Mouse (Mus musculus) G1E (cell line): ENCODE results near the gene Abca3. TPM values are rescaled to one million over a fixed set of nuclear protein-coding genes. Genes with fewer than 3 reads are reported as not detected.
"Not testable (repeated sequence)": the region's sequence is repeated elsewhere in the genome, so short reads cannot be mapped to it uniquely, and the experiment has no call there.

Experiments
- ATAC-seq: 2 replicates; pipeline ENCODE4 v1.8.0; 2016; ENCODE audit warnings: mild to moderate bottlenecking; ENCODE audit not compliant: insufficient number of reproducible peaks, poor library complexity, low FRiP score, severe bottlenecking; ENCODE audit errors: extremely low read depth
- DNase-seq: peaks from one replicate; pipeline ENCODE4 v3.0.0; 2012; ENCODE audit warnings: low spot score
- H3K27me3 ChIP-seq: 2 replicates; pipeline ENCODE4 v1.6.1; 2012; ENCODE audit warnings: mild to moderate bottlenecking, low read length, inconsistent platforms; ENCODE audit not compliant: insufficient read depth
- H3K36me3 ChIP-seq: replicated peaks from 2 replicates; pipeline ENCODE3; 2012; ENCODE audit warnings: mild to moderate bottlenecking, inconsistent platforms
- H3K4me1 ChIP-seq: 2 replicates; pipeline ENCODE4 v1.6.1; 2012; ENCODE audit warnings: low read depth, low read length, inconsistent platforms, mixed read lengths; ENCODE audit not compliant: insufficient read depth
- H3K4me3 ChIP-seq: 2 replicates; pipeline ENCODE4 v1.5.1; 2012; ENCODE audit warnings: low read depth, mild to moderate bottlenecking, inconsistent platforms, low read length, moderate library complexity, mixed read lengths
- H3K9me3 ChIP-seq: replicated peaks from 2 replicates; pipeline ENCODE4 v1.6.1; 2012; ENCODE audit warnings: inconsistent platforms
- CTCF ChIP-seq: IDR thresholded peaks from 2 replicates; pipeline ENCODE4 v1.5.1; 2012; ENCODE audit warnings: low read depth, low read length, inconsistent platforms, mixed read lengths
- GATA1 ChIP-seq: IDR thresholded peaks from 2 replicates; pipeline ENCODE4 v1.6.1; 2012; ENCODE audit warnings: borderline replicate concordance, low read length, inconsistent platforms, mixed read lengths
- GATA2 ChIP-seq: IDR thresholded peaks from 2 replicates; pipeline ENCODE4 v1.6.1; 2012; ENCODE audit warnings: low read depth, low read length, inconsistent platforms, borderline replicate concordance
- POLR2AphosphoS5 ChIP-seq: IDR thresholded peaks from 2 replicates; pipeline ENCODE4 v1.6.1; 2012; ENCODE audit warnings: low read depth, low read length, inconsistent platforms; ENCODE audit not compliant: insufficient replicate concordance
- TAL1 ChIP-seq: conservative IDR thresholded peaks from 2 replicates; pipeline ENCODE4 v1.6.1; 2012; ENCODE audit warnings: low read depth, low read length, inconsistent platforms, mixed read lengths
- polyA plus RNA-seq: library from polyadenylated mRNA; stranded (reverse); fragments of >175 nt; gene quantifications from 2 replicates; pipeline ENCODE4 v1.2.3, GENCODE M21; 2012
- total RNA-seq, 2 experiments: library from RNA; stranded (forward) in 1 of 2; stranded (reverse) in 1 of 2; fragments of 200-1000 nt in 1 of 2; fragments of >200 nt in 1 of 2; fragmentation: Nextera tagmentation in 1 of 2; gene quantifications; 2 replicates each; pipeline ENCODE4 v1.2.3; 2014 to 2017

Abca3 gene
- total and polyA plus RNA-seq, 3 experiments = 24.0 to 68.9 (median 29.5) TPM

- ATAC-seq (peak; percentile 98), DNase-seq (peak; percentile 92)
- Histone ChIP-seq H3K4me1 (peaks cover 32% of the 10 kb centered on the region), H3K4me3 (peak overlapping the region; percentile 76), H3K9me3 (no peaks in the 10 kb centered on the region), H3K27me3 (no peaks in the 10 kb centered on the region), H3K36me3 (peaks cover 40% of the 10 kb centered on the region)
- no peak for TF ChIP-seq CTCF
- no peak for TF ChIP-seq GATA1
- no peak for TF ChIP-seq GATA2
- no peak for TF ChIP-seq TAL1
- TF ChIP-seq POLR2AphosphoS5 = no peak
These were observed 103.2 kb downstream of the Abca3 start for GRCm38 (mm10) chr17:24454756-24455522.

GRCm38 (mm10) chr17:24455523-24456206 lies 103.9 kb downstream of the Abca3 start:
- Histone ChIP-seq H3K4me1 (peaks cover 32% of the 10 kb centered on the region), H3K36me3 (peaks cover 32% of the 10 kb centered on the region), H3K4me3 (peak overlapping the region; percentile 76; the same call in 1 of the 2 replicates)
- ATAC-seq, H3K9me3 ChIP-seq, DNase-seq, H3K27me3 ChIP-seq: not testable (repeated sequence)

Other genes starting within 250 kb of the Abca3 start
- gene Pdpk1, start 201.0 kb upstream of the Abca3 start, total RNA-seq (2014; fragmentation: Nextera tagmentation) = 58.6 and 58.8 TPM in 2 replicates
- gene Pdpk1, start 201.0 kb upstream of the Abca3 start, total RNA-seq (2017) = 48.3 and 63.3 TPM in 2 replicates
- gene Pdpk1, start 201.0 kb upstream of the Abca3 start, polyA plus RNA-seq = 27.0 and 47.8 TPM in 2 replicates
- gene Amdhd2, start 188.2 kb upstream of the Abca3 start, total RNA-seq (2014; fragmentation: Nextera tagmentation) = 7.2 and 18.7 TPM in 2 replicates
- gene Amdhd2, start 188.2 kb upstream of the Abca3 start, total RNA-seq (2017) = 60.2 and 66.4 TPM in 2 replicates
- 44.1 and 45.3 TPM in 2 replicates for gene Amdhd2, start 188.2 kb upstream of the Abca3 start, polyA plus RNA-seq
- gene Atp6v0c, start 182.2 kb upstream of the Abca3 start, total RNA-seq (2014; fragmentation: Nextera tagmentation) = 126 and 189 TPM in 2 replicates
- gene Atp6v0c, start 182.2 kb upstream of the Abca3 start, total RNA-seq (2017) = 61.1 and 65.5 TPM in 2 replicates
- 209 and 285 TPM in 2 replicates for gene Atp6v0c, start 182.2 kb upstream of the Abca3 start, polyA plus RNA-seq
- gene Tbc1d24, start 146.4 kb upstream of the Abca3 start, total RNA-seq (2014; fragmentation: Nextera tagmentation) = 94.0 and 120 TPM in 2 replicates
- 57.9 and 59.1 TPM in 2 replicates for gene Tbc1d24, start 146.4 kb upstream of the Abca3 start, total RNA-seq (2017)
- 14.6 and 23.4 TPM in 2 replicates for gene Tbc1d24, start 146.4 kb upstream of the Abca3 start, polyA plus RNA-seq
- gene Ntn3, start 142.4 kb upstream of the Abca3 start, total RNA-seq (2014; fragmentation: Nextera tagmentation) = 3.8 and 3.9 TPM in 2 replicates
- gene Ntn3, start 142.4 kb upstream of the Abca3 start, total RNA-seq (2017) = 1.5 and 2.1 TPM in 2 replicates
- gene Ntn3, start 142.4 kb upstream of the Abca3 start, polyA plus RNA-seq = 1.6 and 1.8 TPM in 2 replicates
- gene Tedc2, start 131.1 kb upstream of the Abca3 start, total RNA-seq (2014; fragmentation: Nextera tagmentation) = 22.8 and 41.7 TPM in 2 replicates
- 38.3 and 46.5 TPM in 2 replicates for gene Tedc2, start 131.1 kb upstream of the Abca3 start, total RNA-seq (2017)
- 47.0 and 55.1 TPM in 2 replicates for gene Tedc2, start 131.1 kb upstream of the Abca3 start, polyA plus RNA-seq
- 65.0 and 73.4 TPM in 2 replicates for gene Ccnf, start 100.5 kb upstream of the Abca3 start, total RNA-seq (2014; fragmentation: Nextera tagmentation)
- gene Ccnf, start 100.5 kb upstream of the Abca3 start, total RNA-seq (2017) = 59.1 and 65.1 TPM in 2 replicates
- gene Ccnf, start 100.5 kb upstream of the Abca3 start, polyA plus RNA-seq = 87.0 and 87.6 TPM in 2 replicates
- not detected in 2 replicates for gene Abca17, start 882 bp upstream of the Abca3 start, total RNA-seq (2014; fragmentation: Nextera tagmentation)
- gene Abca17, start 882 bp upstream of the Abca3 start, total RNA-seq (2017) = under 0.01 and 0.12 TPM in 2 replicates
- gene Abca17, start 882 bp upstream of the Abca3 start, polyA plus RNA-seq = not detected in 2 replicates
- 121 and 123 TPM in 2 replicates for gene Rnps1, start 62.6 kb downstream of the Abca3 start, total RNA-seq (2014; fragmentation: Nextera tagmentation)
- gene Rnps1, start 62.6 kb downstream of the Abca3 start, total RNA-seq (2017) = 152 and 177 TPM in 2 replicates
- gene Rnps1, start 62.6 kb downstream of the Abca3 start, polyA plus RNA-seq = 428 and 563 TPM in 2 replicates
- 53.1 and 65.7 TPM in 2 replicates for gene Eci1, start 74.7 kb downstream of the Abca3 start, total RNA-seq (2014; fragmentation: Nextera tagmentation)
- gene Eci1, start 74.7 kb downstream of the Abca3 start, total RNA-seq (2017) = 39.4 and 45.4 TPM in 2 replicates
- 40.9 and 52.2 TPM in 2 replicates for gene Eci1, start 74.7 kb downstream of the Abca3 start, polyA plus RNA-seq
- gene Dnase1l2, start 91.2 kb downstream of the Abca3 start, total RNA-seq (2014; fragmentation: Nextera tagmentation) = 0.73 and 1.3 TPM in 2 replicates
- gene Dnase1l2, start 91.2 kb downstream of the Abca3 start, total RNA-seq (2017) = 1.7 and 2.3 TPM in 2 replicates
- 0.05 and 0.18 TPM in 2 replicates for gene Dnase1l2, start 91.2 kb downstream of the Abca3 start, polyA plus RNA-seq
- gene E4f1, start 118.4 kb downstream of the Abca3 start, total RNA-seq (2014; fragmentation: Nextera tagmentation) = 21.7 and 37.2 TPM in 2 replicates
- gene E4f1, start 118.4 kb downstream of the Abca3 start, total RNA-seq (2017) = 17.4 and 18.4 TPM in 2 replicates
- gene E4f1, start 118.4 kb downstream of the Abca3 start, polyA plus RNA-seq = 17.1 and 19.7 TPM in 2 replicates
- gene Pgp, start 118.4 kb downstream of the Abca3 start, total RNA-seq (2014; fragmentation: Nextera tagmentation) = 17.8 and 19.6 TPM in 2 replicates
- 13.3 and 13.9 TPM in 2 replicates for gene Pgp, start 118.4 kb downstream of the Abca3 start, total RNA-seq (2017)
- 58.3 and 69.2 TPM in 2 replicates for gene Pgp, start 118.4 kb downstream of the Abca3 start, polyA plus RNA-seq
- gene Bricd5, start 121.9 kb downstream of the Abca3 start, total RNA-seq (2014; fragmentation: Nextera tagmentation) = not detected in 2 replicates
- gene Bricd5, start 121.9 kb downstream of the Abca3 start, total RNA-seq (2017) = 0.33 and 0.58 TPM in 2 replicates
- 0.23 and 0.27 TPM in 2 replicates for gene Bricd5, start 121.9 kb downstream of the Abca3 start, polyA plus RNA-seq
- gene Mlst8, start 127.1 kb downstream of the Abca3 start, total RNA-seq (2014; fragmentation: Nextera tagmentation) = 5.2 and 7.0 TPM in 2 replicates
- 17.2 and 19.7 TPM in 2 replicates for gene Mlst8, start 127.1 kb downstream of the Abca3 start, total RNA-seq (2017)
- gene Mlst8, start 127.1 kb downstream of the Abca3 start, polyA plus RNA-seq = 6.4 and 7.1 TPM in 2 replicates
- not detected in 2 replicates for gene Caskin1, start 136.7 kb downstream of the Abca3 start, total RNA-seq (2014; fragmentation: Nextera tagmentation)
- gene Caskin1, start 136.7 kb downstream of the Abca3 start, total RNA-seq (2017) = 0.11 and 0.29 TPM in 2 replicates
- not detected in 2 replicates for gene Caskin1, start 136.7 kb downstream of the Abca3 start, polyA plus RNA-seq
- 62.8 and 70.6 TPM in 2 replicates for gene Traf7, start 176.0 kb downstream of the Abca3 start, total RNA-seq (2014; fragmentation: Nextera tagmentation)
- 81.7 and 103 TPM in 2 replicates for gene Traf7, start 176.0 kb downstream of the Abca3 start, total RNA-seq (2017)
- 153 and 198 TPM in 2 replicates for gene Traf7, start 176.0 kb downstream of the Abca3 start, polyA plus RNA-seq
- 0.83 TPM in 1 of 2 replicates, not detected in the other for gene Rab26, start 182.3 kb downstream of the Abca3 start, total RNA-seq (2014; fragmentation: Nextera tagmentation)
- gene Rab26, start 182.3 kb downstream of the Abca3 start, total RNA-seq (2017) = 0.35 and 0.49 TPM in 2 replicates
- gene Rab26, start 182.3 kb downstream of the Abca3 start, polyA plus RNA-seq = 0.24 and 0.26 TPM in 2 replicates
- 14.4 and 28.0 TPM in 2 replicates for gene Pkd1, start 197.9 kb downstream of the Abca3 start, total RNA-seq (2014; fragmentation: Nextera tagmentation)
- gene Pkd1, start 197.9 kb downstream of the Abca3 start, total RNA-seq (2017) = 5.0 and 10.3 TPM in 2 replicates
- 4.1 and 5.8 TPM in 2 replicates for gene Pkd1, start 197.9 kb downstream of the Abca3 start, polyA plus RNA-seq